Mouse (Mus musculus) cortical plate, adult 2 months (tissue): ENCODE results near the gene Fam120a.

Source experiments
- CTCF ChIP-seq: fragments of 200-500 bp; IDR thresholded peaks from 2 replicates; pipeline ENCODE4 v1.5.1; 2011; ENCODE audit warnings: mild to moderate bottlenecking, control low read depth, low read length; ENCODE audit not compliant: insufficient read depth; ENCODE audit errors: extremely low read depth
- POLR2A ChIP-seq: fragments of 200-500 bp; IDR thresholded peaks from 2 replicates; pipeline ENCODE4 v1.6.1; 2011; ENCODE audit warnings: mild to moderate bottlenecking, low read length, control low read depth; ENCODE audit not compliant: insufficient read depth; ENCODE audit errors: extremely low read depth

DNA sequence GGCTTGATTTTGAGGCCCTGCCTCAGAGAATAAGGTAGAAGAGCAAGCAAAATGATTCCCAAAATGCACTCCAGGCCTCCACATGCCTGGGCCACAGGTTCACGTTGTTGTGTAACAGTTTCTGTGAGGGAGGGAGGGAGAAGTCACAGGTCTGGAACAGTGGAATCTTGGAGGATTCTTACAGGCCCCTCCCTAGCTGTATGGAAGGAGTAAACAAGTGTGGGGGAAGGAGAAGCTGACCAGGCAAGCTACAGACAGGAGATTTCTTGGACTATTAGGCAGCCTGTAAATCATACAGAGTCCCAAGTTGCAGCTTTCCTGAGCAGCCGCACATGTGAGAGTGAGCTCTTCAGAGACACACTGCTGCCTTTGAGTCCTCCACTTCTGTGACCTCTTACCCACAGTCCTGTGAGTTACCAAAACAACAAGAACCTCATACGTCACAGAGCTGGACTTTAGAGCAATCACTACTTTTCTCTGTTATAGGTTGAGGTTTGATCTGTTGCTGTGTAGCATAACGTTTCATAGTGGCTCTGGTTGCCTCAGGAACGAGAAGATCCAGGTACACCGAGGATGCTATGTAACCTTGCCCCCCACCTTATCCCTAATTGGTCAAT lies 14.8 kb upstream of the Fam120a start:
- TF ChIP-seq POLR2A, result no peak
- no peak for TF ChIP-seq CTCF
